Mouse (Mus musculus) naive thymus-derived CD4-positive, alpha-beta T cell, adult 2 months (primary cell): ENCODE results near the gene Tjp2.
A peak's percentile ranks its signal among the peaks of the same experiment; 100 is the strongest.
"Not testable (repeated sequence)": the region's sequence is repeated elsewhere in the genome, so short reads cannot be mapped to it uniquely, and the experiment has no call there.

Experiments used
- DNase-seq: peaks from one replicate; pipeline ENCODE4 v3.0.0-alpha.2; 2011; ENCODE audit warnings: low read depth

The Tjp2 gene

GRCm38 (mm10) chr19:24221455-24221854 lies 3.4 kb downstream of the Tjp2 start:
- DNase-seq = no peak

DNA sequence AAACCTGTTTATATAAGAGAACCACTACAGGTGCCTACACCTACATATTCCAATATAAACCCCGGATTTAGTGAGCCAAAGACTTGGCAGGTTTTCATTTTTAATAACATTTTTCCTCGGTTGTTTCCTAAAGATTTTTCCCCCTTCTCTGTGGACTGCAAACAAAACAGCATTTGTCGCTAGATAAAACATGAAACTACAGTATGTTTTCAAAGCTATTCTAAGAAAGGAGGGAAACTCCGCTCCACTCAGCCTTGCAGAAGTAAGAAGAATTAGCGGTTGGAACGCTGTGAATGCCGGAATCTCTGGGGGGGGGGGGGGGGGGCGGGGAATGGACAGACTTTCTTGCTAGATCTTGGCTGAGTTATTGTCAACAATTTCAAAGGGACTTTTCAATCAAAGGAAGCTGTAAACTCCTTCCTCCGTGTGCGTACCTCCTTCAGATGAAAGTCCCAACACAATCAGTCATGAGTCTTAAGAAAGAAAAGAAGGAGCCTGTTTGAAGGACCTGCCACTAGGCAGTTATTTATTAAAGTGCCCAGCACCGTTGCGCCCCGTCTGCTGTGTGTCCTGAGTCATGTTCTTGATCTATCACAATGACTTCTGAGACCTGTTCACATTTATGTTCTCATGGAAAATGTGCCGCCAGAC lies 3.9 kb downstream of the Tjp2 start:
- DNase-seq = no peak

- no peak for DNase-seq
Observed at GRCm38 (mm10) chr19:24219011-24219410, 5.8 kb downstream of the Tjp2 start.

- DNase-seq = no peak
Observed at GRCm38 (mm10) chr19:24218291-24218690, 6.5 kb downstream of the Tjp2 start.

DNA sequence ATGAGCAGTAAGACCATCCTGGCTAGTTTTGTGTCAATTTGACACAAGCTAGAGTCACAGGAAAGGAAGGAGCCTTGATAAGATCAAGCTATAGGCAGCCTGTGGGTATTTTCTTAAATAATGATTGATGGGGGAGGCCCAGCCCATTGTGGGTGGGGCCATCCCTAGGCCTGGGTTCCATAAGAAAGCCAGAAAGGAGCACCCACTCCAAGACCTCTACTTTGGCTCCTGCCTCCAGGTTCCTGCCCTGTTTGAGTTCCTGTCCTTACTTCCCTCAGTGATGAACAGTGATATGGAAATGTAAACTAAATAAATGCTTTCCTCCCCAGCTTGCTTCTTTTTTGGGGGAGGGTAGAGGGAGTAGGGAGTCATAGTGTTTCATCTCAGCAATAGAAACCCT lies 7.0 kb downstream of the Tjp2 start:
- DNase-seq = no peak

- no peak for DNase-seq
Observed at GRCm38 (mm10) chr19:24216771-24217170, 8.1 kb downstream of the Tjp2 start.

DNA sequence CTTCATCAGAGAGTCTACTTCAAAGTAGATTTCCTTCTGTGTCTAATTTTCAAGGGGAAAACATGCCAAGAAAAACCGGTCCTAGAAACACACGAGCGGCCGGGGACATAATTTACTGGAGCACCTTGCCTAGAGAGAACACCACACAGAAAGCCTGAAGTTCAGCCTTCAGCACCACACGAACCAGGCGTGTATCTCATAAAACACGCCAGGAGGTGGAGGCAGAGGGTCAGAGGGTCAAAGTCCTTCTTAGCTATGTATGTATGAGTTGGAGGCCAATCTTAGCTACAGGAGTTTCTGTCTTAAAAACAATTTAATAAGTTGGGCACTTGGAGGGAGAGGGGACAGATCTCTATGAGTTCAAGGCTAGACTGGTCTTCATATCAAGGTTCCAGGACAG lies 9.9 kb downstream of the Tjp2 start:
- no peak for DNase-seq

DNA sequence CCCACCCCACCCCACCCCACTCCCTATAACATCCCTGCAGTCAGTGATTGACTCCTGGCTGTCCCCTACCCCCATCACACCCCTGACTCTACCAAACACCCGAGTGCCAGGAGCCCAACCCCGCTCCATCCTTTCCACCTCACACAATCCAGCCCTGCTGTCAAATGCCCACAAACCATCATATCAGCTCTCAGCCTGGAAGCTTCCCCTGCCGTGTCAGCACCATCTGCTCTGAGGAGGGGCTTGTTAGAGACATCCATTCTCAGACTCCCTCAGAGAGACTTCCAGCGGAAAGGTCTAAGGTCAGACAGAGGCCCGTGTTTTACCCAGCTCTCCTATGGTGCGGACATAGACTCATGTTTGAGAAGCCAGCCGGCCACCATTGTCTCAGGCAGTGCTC lies 11.5 kb downstream of the Tjp2 start:
- DNase-seq = no peak

GRCm38 (mm10) chr19:24212552-24213249 lies 12.1 kb downstream of the Tjp2 start:
- DNase-seq = no peak

DNA sequence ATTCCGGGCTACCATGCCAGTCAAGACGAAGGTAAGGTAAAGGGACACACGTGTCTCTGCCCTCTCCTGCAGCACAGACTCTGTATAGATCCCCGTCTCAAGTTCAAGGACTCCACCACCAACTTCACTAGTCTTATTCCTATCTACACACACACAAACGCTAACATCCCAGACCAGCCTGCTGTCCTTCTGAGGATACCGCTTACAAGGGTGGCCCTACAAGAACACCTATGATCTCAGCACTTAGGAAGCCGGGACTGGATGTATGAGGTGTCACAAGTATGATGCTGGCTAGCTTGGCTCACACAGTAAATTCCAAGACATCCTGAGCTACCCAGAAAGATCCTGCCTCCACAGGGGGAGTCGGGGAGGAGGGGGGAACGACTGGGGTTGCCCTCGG lies 13.7 kb downstream of the Tjp2 start:
- DNase-seq = no peak

DNA sequence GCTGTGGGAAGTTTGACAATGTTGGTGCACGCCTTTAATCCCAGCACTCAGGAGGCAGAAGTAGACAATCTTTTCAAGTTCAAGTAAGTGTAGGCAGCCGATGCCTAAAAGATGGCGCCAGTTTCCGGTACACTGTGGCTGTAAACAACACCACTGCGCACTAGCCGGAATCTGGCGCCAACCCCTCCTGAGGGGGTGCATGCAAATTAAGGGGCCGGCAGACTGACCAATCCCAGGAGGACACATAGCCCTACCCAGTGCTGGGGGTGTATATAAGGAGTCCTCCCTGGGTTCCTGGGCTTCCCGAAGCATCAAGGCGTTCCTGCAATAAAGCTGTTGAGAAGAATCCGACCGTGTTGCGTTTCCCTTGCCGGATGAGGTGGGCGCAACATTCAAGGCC lies 15.3 kb downstream of the Tjp2 start:
- no peak for DNase-seq

DNA sequence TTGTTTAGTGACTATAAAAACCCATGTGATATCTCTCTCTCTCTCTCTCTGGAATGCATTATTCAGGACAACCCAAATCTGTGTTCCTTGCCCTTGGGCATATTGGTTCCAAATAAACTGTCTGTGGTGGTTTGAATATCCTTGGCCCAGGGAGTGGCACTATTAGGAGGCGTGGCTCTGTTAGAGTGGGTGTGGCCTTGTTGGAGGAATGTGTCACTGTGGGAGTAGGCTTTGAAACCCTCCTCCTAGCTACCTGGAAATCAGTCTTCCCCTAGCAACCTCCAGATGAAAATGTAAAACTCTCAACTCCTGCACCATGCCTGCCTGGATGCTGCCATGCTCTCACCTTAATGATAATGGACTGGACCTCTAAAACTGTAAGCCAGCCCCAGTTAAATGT lies 16.9 kb downstream of the Tjp2 start:
- DNase-seq = no peak

DNA sequence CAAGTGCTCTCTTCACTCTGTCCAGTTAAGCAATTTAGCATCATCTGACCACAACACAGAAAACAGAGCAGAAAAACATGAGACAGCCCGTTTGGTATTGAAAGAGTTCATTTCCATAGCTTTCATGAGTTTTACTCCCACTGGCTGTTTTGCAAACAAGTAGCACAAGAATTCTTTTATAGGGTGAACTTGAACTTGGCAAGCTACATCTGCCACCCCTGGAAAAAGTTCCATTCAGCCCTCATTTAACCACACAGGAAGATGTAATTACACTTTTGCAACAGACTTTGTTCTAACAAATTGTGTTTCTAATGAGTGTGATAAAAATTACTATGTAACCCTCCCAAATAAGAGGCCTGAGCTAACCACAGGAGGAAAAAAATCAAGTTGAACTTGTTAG lies 19.8 kb downstream of the Tjp2 start:
- no peak for DNase-seq

- no peak for DNase-seq
Observed at GRCm38 (mm10) chr19:24201848-24202247, 23.0 kb downstream of the Tjp2 start.

DNA sequence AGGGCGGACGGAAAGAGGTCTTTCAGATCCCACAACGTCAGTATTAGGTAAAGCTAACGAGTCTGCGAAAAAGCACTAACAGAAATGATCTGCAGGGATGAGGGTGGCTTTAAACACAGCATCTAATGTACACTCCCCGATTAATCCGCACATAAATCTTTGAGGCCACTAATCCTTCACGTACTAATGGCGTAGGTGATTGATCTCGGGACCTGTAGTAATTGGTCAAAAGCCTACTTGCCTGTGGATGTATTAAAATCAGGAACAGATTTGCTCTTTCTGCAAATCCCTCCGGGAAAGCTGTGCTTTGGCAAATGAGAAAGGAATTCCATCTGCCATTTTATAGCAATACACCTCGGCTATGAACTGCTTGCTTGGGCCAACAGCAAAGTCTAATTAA lies 24.3 kb downstream of the Tjp2 start:
- no peak for DNase-seq

- no peak for DNase-seq
Observed at GRCm38 (mm10) chr19:24198676-24199303, 26.0 kb downstream of the Tjp2 start.

DNA sequence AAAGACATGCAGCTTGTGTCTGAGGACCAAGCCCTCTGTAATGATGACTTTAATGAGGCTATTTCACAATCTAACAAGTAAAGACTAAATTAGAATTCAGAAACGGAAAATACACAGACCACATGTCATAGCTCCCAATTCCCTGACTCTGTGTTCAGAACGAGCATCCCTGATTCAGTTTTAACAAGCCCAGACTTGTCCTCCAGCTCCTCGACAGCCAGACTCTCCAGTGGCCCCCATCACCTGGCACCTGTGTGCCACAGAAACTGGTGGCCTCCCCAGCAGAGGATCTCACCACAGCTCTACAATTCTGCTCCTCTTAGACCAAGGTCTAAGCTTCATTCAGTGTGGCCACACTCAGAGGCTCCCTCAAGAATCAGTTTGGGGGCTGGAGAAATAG lies 27.5 kb downstream of the Tjp2 start:
- DNase-seq = no peak

DNA sequence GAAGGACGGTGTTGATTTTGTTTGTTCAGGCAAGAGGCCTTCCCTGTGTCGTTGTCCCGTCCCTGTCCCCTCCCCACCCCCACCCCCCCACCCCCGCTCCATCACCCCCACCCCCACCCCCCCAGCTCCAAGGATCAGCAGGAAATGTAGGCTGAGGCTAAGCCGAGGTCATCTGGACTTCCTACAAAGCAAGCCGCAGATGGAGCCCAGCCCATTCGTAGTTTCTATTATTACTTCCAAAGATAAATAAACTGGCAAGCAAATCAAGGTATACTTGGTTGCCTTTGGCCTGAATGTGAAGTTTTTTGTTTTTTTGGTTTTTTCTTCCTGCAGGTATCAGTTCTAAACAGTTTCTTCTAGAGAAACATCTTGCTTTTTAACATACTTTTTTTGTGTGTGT lies 29.6 kb downstream of the Tjp2 start:
- no peak for DNase-seq

GRCm38 (mm10) chr19:24194216-24194615 lies 30.6 kb downstream of the Tjp2 start:
- DNase-seq = peak; percentile 10

DNA sequence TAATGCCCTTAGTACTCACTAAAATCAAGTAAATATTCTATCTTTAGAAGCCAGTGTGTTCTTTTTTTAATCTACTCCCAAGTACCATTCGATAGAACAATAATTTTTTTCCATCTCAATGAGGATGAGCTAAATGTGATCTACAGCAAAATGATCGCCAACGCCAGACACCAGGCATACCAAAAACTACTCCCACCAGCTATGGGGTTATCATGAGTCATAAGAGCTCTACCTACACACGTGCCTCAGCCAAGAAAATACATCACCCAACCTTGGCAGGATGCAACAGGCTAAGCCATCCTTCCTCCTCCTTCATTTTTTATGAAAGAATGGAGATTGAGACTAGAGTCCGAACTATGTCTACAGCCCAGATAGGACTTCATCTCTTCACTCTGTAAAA lies 31.9 kb downstream of the Tjp2 start:
- no peak for DNase-seq

GRCm38 (mm10) chr19:24187791-24188190 lies 37.0 kb downstream of the Tjp2 start:
- no peak for DNase-seq

DNA sequence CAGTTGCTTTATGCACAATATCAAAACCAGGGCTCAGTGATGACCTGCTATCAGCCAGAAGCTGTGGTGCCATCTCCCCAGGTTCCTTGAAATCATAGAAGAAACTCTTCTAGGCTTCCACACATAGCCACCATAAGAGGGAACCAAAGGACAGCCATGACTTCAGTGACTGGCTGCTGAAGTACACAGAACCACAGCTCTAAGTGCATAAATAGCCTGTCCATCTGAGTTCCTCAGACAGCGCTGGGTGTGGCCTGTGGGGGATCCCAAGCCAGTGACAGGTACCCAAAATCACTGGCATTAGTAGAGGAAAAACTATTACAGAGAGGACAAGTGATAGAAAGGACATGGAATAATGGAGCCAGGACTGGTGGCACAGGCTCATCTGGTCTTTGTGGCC lies 37.5 kb downstream of the Tjp2 start:
- DNase-seq = not testable (repeated sequence)

DNA sequence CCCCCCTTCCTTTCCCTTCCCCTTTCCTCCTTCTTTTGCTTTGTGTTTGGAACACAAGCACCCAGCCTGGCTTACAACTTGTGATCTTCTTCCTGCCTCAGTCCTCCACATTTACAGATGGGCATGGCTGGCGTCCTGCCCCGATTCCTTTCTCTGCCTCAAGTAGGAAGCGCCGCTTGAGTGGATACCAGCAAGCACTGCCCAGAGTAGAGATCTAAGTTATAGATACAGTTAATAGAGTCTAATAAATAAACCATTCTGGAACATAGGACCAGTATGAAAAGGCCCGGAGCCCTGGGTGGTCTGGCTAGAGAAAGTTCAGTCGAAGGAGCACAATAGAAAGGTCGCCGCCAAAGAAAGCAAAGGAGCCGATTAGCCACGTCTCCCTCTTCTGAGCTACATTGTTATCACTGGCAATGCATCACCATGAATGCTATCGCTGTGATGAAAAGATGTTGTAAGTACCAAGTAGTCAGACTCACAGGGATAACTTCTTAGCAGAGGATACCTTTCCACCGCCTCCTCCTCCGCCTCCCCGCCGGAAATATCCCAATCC lies 41.1 kb downstream of the Tjp2 start:
- DNase-seq = no peak
